Mouse (Mus musculus) liver, embryonic 14.5 days (tissue): ENCODE results near the gene Hoxb5.

Experiments used
- CTCF ChIP-seq: IDR thresholded peaks from 2 replicates; pipeline ENCODE4 v1.5.1; 2016; ENCODE audit warnings: antibody characterized with exemption, low read depth, control low read depth
- EP300 ChIP-seq: IDR thresholded peaks from 2 replicates; pipeline ENCODE4 v1.6.1; 2016; ENCODE audit warnings: antibody characterized with exemption, low read depth

DNA sequence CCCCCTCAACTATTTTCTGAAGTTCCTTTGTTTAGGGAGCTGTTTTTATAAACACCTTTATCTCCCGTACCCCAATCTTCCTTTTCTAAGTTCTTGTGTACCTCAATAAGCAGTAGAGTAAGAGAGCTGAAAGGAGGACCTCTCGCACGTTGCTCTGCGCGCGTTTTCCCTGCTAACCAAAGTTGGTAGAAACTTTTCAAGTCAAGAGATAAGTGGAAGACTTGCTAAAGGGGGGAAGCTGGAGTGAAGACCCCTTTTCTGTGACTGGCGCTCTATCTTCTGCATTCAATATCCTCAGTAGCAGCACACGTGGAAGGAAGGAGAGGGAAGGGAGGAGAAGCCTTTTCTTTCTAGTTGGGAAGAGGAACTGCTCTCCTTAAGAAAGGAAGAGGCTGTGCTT, 21.8 kb downstream of the Hoxb5 start:
- TF ChIP-seq CTCF (no peak), EP300 (no peak)
